Mouse (Mus musculus): ENCODE results near the gene Ak5.
"Not testable (repeated sequence)": the region's sequence is repeated elsewhere in the genome, so short reads cannot be mapped to it uniquely, and the experiment has no call there.

The Ak5 gene

DNA sequence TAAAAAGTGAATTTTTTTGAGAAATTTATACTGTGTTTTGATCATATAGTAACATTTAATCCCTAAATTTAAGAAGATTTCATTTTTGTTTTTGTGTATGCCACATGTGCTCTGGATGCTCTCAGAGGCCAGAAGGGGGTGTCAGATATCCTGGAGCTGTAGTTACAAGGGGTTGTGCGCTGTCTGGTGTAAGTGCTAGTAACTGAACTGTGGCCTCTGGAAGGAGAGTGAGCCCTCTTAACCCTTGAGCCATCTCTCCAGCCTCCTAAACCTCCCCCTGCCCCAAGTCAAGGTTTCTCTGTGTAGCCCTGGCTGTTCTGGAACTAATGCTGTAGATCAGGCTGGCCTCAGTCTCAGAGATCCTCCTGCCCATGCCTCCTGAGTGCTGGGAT, 192.9 kb downstream of the Ak5 start:
- DNase-seq (ENCODE audit: low spot score), result no peak

DNA sequence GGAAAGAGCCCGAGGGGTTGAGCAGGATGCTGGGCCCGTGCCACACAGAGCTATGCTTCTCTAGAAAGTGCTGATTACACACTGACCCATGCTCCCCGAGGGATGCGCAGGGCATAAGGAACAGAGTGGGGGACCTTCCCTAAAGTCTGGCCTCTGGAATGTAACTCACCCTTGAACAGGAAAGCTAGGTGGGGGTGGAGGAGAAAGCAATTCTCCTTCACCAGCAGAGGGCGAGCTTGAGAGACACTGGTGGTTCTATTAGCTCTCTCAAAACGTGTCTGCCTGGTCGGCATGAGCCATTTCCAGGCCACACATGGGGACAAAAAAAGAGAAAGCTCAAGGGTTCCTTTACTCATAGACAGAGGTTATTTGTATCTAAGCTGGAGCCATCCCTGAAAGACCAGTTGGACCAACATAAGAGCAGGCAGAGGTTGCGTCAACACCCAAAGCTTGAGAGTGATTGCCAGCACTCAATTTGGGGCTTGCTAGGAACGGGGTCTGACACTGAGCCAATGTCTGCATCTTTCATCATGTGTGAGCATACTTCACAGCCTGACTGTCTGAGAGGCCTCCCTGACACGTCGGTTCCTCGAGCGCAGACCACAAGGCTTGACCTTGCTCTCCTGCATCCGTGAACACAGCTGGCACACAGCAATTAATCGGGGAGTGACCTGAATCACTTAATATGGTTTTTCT, 193.4 kb downstream of the Ak5 start:
- peak; percentile 68 for DNase-seq (ENCODE audit: low spot score)

DNA sequence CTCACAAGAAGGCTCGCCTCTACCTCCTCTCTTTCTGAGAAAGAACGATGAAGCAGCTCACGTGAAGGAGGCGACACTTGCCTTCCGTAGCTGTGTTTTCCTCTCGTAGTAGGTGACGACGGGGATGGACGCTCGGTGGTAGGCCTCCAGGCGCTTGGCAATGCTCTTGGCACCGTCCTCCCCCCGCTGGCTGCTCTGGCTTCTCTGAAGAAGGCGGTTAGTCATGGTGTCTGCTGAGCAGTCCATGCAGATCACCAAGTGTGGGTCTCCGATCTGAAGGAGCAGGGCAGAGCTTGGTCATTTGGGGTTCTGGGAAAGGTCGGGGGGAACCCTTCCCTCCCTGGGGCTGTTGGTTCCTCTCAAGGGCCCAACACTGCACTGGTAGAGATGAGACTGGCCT, 195.5 kb downstream of the Ak5 start:
- no peak for DNase-seq (ENCODE audit: low spot score)

DNA sequence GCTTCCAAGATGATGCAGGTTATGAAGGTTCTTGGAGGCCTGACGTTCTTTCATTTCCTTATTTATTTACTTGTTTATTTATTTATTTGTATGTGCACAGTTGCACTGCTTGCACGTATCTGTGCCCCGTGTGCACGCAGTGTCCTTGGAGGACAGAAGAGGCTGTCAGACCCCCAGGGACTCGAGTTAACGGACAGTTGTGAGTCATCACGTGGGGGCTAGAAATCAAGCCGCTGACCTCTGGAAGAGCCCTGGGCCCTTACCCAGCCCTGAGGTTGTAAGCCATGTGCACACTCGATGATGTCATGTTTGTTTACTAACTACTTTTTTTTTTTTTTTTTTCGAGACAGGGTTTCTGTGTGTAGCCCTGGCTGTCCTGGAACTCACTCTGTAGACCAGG, 197.8 kb downstream of the Ak5 start:
- no peak for DNase-seq (ENCODE audit: low spot score)

DNA sequence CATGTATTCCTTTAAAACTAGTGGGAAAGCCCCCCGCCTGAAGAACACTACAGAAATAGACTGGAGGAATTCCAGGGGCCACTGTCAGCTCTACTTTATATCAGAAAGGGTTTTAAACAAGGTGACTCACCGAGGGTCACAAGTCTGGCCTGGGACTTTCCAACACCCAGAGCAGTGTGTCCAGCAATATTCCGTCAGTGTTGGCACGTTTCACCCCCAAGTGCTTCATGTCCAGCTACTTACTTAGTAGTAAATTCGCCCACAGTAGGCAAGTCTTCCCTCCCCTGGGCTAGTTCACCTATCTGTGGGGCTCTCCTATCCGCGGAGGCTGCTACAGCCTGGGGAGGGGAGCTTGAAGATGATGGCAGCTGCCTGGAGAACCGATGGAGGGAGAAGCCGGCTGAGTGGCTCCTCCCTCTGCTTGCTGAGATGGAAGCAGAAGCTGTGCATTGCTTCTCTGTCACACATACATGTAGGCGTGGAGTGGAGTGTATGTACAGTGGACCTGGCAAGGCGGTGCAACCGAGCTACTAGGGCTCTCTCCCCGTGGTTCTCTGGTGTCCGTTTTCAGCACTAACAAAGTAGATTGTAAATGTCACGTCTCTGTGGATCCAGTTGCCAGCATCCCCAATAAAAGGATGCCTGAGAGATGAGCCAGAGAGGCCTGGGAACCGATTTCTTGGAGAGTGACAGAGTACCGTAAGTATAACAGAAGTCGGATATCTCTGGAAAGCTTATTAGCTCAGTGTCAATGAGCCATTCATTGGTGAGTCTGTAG, 198.5 kb downstream of the Ak5 start:
- DNase-seq (ENCODE audit: low spot score), result no peak

DNA sequence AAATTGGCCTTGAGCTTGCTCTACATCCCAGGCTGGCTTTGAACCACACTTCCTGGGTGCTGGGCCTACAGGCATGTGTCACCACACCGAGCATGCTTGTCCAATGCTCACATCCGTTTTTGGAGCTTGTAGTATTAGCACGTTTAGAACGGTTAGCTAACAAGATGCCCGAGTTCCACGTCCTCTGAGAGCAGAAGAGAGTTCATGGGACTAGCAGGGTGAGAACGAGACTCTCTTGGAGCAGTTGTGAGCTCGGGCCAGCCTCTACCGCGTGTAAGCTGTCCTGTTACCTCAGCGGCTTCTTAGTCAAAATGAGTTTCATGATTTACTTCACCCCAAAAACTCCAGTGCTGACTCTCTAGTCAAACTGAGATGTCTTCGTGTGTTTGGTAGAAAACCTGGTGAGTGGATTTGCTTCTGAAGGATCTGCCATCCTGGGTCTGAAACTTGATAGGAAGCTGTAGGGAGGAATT, 199.6 kb downstream of the Ak5 start:
- DNase-seq (ENCODE audit: low spot score), result no peak

DNA sequence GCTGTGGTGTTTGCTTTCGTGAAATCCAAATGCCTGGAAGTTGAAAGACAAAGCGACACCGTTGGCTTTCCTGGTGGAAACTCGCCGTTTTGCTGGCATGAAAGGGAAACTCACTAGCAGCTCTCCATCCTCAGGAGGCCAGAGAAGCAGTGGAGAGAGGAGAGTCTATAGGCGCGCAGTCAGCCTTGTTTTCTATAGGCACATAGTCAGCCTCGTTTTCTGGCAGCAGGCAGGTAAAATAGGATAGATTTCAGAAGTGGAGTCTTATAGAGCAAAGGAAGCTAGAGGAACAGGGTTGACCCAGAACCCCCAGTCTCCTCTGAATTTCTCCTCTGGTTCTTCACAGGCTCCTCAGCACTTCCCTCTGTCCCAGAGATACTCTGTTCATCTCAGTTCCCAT, 200.1 kb downstream of the Ak5 start:
- DNase-seq (ENCODE audit: low spot score), result no peak

DNA sequence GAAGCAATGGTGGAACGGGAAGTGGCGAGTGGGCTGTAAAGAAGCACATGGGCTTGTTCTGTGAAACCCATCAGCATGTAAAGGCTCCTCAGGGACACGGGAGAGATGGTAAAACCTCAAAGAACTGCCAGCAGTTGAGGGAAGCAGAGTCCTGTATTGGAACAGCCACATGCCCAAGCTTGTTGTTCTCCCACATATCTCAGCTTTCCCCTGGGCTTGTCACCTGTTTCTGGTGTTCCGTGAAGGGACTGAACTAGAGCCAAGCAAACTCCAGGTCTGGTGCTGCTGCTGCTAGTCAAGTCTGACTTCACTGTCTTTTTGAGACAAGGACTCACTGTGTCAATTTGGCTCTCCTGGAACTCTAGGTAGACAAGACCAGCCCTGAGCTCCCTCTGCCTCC, 200.8 kb downstream of the Ak5 start:
- DNase-seq (ENCODE audit: low spot score), result no peak

DNA sequence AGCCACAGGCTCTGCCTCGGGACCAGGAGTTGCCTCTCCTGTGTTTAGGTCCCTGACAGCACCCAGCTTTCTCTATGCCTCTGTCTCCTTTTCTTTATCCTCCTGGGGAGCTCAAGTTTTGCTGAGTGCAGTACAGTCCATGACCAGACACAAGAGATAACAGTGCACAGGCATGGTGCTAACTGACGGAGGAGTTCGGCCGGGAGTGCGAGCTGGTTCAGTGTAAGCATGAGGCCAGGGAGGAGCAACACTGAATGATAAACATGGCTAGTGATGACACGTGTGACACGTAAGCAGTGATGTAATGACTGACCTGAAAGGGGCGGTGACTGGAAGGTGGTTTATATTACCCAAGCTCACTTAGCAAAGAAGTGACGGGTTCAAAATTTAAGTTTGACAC, 201.3 kb downstream of the Ak5 start:
- no peak for DNase-seq (ENCODE audit: low spot score)

DNA sequence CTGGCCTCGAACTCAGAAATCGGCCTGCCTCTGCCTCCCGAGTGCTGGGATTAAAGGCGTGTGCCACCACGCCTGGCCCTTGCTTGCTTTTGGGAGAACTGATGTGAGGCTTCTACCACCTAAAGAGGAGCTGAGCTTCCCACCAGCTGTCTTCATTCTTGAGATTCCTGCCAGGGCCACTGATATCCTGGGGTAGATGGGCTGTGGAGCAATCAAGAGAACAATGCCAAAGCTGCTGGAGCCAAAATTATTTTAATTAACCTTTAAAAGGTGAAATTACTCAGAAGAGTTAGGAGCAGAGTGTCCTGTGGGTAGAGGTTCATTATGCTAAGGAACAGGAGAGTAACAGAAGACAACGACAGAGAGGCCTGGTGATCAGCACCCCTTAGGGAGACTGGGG, 202.8 kb downstream of the Ak5 start:
- no peak for DNase-seq (ENCODE audit: low spot score)

DNA sequence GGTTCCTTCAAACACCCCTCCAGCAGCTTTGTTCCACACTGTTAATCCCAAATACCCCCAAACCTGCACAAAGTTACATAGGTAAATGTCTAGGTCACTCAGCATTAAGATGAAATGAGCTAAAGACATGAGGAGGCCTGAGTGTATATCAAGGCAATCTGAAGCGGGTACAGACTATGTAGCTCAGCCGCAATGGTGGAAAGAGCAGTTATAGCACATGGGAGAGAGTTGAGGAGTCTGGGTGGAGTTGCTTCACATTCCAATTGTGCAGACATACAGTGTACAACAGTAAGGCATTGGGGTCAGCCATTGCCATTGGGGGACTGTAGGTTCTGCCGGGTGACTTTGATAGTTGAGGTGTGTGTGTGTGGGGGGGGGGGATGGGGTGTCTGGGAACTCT, 203.7 kb downstream of the Ak5 start:
- DNase-seq (ENCODE audit: low spot score), result no peak

DNA sequence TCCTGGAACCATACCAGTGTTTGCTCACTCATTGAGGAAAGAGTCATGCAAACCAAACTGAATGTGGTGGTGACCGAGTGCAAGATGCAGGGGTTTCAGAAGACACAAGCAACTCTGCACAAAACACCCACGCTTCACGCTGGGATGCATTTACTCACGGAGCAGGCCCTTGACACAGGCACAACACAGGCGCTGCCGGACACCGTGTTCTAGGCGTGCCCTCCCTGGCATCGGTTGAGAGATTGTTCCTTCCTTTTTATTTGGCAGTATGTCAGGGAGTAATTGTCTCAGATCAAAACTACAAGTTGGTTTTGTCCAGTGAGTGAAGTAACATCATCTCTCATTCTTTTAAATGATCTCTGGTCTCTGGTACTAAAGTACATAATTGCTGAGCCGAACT, 205.3 kb downstream of the Ak5 start:
- DNase-seq (ENCODE audit: low spot score), result no peak

DNA sequence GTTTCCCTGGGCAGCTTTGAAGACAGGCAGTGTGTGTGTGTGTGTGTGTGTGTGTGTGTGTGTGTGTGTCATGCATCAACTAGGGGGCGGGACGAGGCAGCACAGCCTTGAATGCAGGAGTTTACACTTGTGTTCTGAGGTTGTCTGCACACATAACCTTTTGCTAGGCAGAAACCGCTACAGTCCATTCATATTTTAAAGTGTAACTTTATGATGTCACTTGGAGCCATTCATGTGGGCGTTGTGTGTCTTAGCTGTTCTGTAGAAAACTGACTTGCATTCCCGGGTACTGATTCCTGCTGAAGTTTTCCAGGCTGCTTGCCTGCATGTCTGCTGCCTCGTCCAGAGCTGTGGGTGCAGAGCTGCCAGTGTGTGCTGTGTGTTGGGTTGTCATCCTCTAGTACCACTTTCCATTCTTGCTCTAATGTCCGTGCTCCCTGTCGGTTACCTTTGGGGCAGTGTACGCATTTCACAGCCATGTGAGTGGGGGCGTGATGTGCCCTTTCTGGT, 206.1 kb downstream of the Ak5 start:
- DNase-seq (ENCODE audit: low spot score), result no peak

DNA sequence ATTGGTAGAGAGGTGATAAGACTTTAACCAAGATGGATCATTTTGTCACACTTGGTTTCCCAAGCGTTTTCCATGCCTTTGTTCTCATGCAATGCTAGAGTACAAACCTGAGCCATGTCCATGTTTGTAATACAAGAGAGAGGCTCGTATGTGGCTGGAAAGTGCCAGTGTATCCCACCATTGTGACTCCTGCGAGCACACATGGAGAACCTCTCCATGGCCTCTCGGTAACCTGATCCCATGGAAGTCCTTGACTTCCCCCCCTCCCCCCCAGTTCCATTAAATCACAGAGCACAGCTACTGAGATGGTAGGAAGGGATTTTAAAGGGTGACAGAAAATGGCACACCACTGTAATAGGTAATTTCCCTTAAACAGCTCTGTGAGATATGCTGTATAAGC, 207.4 kb downstream of the Ak5 start:
- DNase-seq (ENCODE audit: low spot score), result no peak

DNA sequence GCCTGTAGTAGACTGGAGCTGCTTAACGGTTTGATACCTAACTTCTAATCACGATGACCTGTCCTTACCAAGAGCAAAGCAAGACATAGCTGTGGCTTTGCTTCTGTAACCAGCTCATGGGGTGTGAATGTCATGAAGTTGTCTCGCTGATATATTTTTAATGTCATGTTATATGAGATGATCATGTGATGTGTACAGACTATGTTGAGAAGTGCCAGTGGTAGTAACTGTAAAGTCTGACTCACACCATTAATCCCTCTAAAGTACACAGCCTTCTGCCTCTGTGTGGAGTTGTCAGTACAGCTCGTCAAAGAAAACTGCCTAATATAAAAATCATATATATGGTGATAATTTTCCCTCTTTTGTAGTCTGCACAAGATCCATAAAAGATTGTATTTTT, 209.3 kb downstream of the Ak5 start:
- not testable (repeated sequence) for DNase-seq (ENCODE audit: low spot score)

DNA sequence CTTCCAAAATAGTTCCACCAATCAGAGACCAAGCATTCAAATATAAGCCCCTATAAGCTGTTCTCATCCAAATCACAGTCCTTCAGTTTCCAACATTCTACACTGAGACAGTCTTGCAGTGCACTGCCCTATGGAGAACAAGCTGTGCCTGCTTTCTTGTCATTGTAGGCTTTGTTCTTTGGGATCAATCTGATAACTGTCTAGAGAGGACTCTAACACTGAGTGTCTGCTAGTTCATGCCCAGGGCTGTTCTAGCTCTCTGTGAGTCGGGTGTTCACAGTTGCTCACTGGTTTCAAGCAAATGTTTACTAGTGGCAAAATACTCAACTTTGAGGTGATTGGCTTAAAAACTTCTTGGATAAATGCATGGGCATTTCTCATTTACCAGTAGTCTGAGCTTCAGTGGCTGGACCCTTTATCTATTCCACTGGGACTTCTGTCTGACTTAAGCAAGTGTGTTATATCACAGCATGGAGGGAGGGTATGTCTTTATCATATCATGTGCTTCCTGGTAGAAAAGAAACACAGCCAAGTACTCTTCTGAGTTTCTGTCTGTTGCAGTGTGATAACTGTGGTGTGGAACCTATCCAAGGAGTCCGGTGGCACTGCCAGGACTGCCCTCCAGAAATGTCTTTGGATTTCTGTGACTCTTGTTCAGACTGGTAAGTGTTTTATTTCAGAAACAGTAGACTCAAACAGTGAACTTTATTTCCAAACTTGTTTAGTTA, 210.7 kb downstream of the Ak5 start:
- DNase-seq (ENCODE audit: low spot score), result no peak

DNA sequence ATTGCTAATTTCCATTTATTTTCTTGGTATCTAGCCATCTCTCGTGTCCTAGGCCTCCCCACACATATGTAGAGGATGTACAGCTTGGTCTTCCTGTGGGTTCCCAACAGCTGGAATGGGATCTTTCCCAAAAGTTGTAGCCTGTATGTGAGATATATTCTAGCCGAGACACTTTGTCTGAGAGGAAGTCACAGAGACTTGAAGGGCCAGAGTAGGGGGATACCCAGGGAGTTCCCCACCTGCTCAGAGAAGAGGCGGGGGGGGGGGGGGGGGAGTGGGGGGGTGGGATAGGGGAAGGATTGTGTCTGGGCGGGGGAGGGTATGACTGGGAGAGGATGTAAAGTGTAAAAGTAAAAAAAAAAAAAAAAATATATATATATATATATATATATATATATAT, 215.0 kb downstream of the Ak5 start:
- no peak for DNase-seq (ENCODE audit: low spot score)

DNA sequence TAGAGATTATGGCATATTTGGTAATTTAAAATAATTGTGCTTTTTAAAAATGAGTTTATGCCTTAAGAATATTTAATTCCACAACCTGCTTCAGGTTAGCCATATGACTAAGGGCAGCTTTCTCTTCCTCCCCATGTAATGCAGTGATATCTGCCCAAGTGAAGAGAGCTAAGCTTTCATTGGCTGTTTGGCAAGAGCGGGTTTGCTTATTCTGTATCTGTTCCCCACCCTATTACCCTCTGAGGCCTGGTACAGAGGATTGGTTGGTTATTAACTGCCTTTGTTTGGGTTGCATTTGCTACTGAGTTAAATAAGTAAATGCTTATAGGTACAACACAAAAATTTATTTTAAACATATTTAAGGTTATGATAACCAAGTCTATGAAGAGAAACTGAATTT, 221.2 kb downstream of the Ak5 start:
- DNase-seq (ENCODE audit: low spot score), result no peak

DNA sequence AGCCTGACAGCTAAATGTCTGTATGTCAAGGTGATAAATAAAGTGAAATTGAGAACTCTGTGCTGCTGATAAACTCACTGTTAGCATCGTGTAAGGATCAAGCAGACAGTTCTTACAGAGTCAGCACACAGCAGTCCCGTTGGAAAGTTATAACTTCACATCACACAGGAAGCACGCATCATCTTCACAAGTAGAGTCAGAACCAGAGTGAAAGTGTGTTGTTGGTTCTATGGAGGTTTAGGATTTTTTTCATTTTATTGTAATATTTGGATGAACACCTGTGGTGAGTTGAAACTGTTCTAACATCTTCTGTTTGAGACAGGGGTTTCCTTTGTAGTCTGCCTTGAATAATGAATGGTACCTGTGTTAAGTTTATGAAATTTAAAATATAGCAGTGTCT, 224.0 kb downstream of the Ak5 start:
- no peak for DNase-seq (ENCODE audit: low spot score)

DNA sequence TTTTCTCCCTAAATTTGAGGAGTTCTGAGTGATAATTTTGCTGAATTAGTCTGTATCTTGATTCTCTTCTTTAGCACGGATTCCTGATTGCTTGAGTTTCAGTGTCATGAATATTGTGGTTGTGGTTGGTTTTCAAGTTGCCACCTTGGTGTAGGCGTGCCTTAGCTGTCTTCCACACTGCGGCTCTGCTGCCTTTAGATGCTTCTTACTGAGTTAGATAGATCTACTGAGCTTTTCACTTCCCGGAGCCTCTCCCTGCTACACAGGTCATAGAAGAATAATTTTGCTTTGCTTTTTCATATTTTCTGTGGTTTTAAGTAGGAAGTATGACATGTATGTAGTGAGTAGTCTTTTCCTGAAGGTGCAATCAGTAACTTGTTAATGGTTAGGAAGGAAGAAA, 225.4 kb downstream of the Ak5 start:
- DNase-seq (ENCODE audit: low spot score), result no peak

DNA sequence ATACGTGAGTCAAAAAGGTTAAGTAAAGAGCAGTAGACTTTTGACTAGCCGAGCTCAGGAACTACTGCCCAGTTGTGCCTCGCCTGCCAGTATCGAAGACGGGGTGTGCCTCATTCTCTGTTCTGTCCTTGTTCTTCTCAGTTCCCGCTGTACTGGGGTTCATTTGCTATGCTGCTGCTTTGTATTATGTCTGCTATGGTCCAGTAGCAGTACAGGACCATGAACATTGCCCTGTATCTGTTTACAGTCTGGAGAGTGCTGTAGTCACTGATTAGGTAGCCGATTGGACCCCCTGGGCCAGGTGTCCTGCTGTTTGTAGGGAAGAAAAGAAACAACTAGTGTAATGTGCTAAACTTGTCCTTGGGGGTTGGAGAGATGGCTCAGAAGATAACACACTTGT, 230.1 kb downstream of the Ak5 start:
- DNase-seq (ENCODE audit: low spot score), result no peak

DNA sequence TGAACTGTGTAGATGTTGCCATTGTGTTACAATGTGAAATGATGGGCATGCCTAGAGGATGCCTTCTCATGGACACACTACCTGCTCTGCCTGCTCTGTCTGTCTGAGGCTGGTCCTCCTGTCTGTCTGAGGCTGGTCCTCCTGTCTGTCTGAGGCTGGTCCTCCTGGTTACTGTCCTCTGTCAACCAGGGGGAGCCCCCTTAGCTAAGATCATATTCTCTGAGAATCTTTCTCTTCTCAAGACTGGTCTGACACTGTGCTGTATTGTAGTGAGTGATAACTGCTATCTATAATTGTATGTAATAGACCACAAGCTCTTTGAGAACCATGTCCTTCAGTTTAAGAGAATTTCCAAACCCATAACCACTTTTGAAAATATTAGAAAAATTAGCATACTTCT, 232.6 kb downstream of the Ak5 start:
- no peak for DNase-seq (ENCODE audit: low spot score)

DNA sequence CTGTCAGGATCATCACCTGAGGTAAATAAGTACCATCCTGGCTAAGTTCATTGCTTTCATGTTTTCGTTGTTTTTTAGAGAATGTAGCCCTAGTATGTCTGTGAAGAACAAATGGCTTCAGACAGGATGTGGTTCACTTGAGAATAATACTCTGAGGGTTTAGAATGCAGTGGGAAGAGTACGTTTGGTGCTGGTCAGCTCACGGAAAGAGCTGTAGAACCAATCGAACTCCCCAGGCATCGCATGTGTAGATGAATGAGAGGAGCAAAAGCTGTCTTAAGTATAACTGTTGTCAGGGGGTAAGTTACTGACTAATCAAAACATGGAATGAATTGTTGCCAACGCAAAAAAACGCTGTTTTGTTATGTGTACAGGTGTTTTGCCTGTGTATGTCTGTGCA, 235.5 kb downstream of the Ak5 start:
- DNase-seq (ENCODE audit: low spot score), result no peak
